Mouse (Mus musculus): ENCODE results near the gene Olfr282. TPM values are rescaled to one million over a fixed set of nuclear protein-coding genes. Genes with fewer than 3 reads are reported as not detected.
"Not testable (repeated sequence)": the region's sequence is repeated elsewhere in the genome, so short reads cannot be mapped to it uniquely, and the experiment has no call there.

The Olfr282 gene
- not detected in 2 replicates for polyA plus RNA-seq (2011; ENCODE audit: insufficient read depth, insufficient read length, low read depth, missing spikeins)

DNA sequence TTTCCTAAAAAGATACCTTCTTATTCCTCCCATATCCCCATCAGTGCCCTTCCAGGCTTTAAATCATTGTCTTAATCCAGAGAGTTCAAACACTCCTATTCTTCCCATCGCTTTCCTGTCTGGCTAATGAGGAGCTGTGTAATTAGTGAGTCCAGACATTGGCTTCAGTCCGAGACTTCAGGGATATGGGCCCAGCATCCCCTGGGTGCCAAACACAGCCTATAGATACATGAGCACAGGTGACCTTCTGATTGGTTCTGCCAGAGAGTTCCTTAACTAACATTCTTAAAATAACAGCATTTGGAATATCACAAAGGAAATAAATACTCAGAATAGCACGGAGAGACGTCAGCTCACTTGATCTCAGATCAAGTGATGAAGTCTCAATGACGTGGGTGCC, at the start of gene Olfr282:
Gene Olfr282 (plus strand): TSS at position 301 of the 400 bp plus-strand sequence.
- not testable (repeated sequence) for H3K4me1 ChIP-seq (ENCODE audit: control insufficient read depth, insufficient read depth, low read length); H3K36me3 ChIP-seq (ENCODE audit: control insufficient read depth, insufficient read depth, low read length, poor library complexity, severe bottlenecking); H3K9me3 ChIP-seq (replicated peaks; ENCODE audit: control insufficient read depth, insufficient read depth, low read length, poor library complexity, severe bottlenecking); H3K27me3 ChIP-seq (ENCODE audit: control insufficient read depth, insufficient read depth, low read length, poor library complexity, severe bottlenecking); H3K27ac ChIP-seq (ENCODE audit: insufficient read depth, low read length); H3K9ac ChIP-seq (ENCODE audit: low read depth, poor library complexity, severe bottlenecking); H3K4me3 ChIP-seq (ENCODE audit: low read depth, low read length)

DNA sequence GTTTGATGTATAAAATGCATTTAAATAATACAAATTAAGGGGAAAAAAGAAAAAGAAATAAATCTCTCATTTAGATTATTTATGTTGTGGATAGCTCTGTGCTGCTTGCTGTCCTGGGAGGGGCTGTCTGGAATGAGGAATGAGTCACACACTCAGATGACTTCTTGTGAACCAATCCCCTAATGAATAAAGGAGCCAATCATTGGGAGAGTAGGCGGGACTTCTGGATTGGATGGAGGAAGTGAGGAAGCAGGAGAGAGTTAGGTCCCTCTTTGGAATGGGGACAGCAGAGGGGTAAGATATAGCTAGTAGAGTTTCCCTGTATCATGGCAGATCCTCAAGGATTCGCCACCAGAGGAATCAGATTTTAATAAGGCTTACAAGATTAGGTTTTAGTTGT, 43.4 kb upstream of the Olfr282 start:
- Histone ChIP-seq H3K9ac (ENCODE audit: low read depth, poor library complexity, severe bottlenecking) (no peak overlapping the region), H3K4me3 (ENCODE audit: low read depth, low read length) (no peak overlapping the region), H3K36me3 (ENCODE audit: control insufficient read depth, insufficient read depth, low read length, poor library complexity, severe bottlenecking) (no peaks in the 10 kb centered on the region), H3K4me1 (ENCODE audit: control insufficient read depth, insufficient read depth, low read length) (no peaks in the 10 kb centered on the region), H3K9me3 (replicated peaks; ENCODE audit: control insufficient read depth, insufficient read depth, low read length, poor library complexity, severe bottlenecking) (no peaks in the 10 kb centered on the region), H3K27me3 (ENCODE audit: control insufficient read depth, insufficient read depth, low read length, poor library complexity, severe bottlenecking) (no peaks in the 10 kb centered on the region), H3K27ac (ENCODE audit: insufficient read depth, low read length) (peak overlapping the region; percentile 38; the same call in 1 of the 2 replicates)
- TF ChIP-seq CTCF (IDR thresholded peaks at IDR 0.05; ENCODE audit: low read depth, low read length) (no peak), POLR2A (IDR thresholded peaks at IDR 0.05; ENCODE audit: insufficient read depth, low read length) (no peak)

DNA sequence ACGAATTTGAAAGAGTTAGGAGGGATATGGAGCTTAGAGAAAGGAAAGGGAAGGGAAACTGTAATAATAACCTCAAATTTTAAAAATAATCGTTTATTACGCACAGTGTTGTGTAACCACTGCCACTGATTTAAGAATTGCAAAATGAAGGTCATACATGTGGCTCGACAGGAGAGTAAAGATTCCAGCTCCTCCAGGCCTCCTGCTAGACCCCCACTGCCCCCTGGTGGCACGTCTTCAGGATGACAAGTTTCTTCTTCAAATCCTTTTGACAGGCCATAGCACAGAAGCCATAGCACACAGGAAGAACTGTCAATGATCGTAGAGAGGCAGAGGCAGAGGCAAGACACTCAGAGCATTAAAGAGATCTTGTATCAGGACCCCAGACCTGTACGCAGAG, 41.2 kb upstream of the Olfr282 start:
- TF ChIP-seq EP300 (IDR thresholded peaks at IDR 0.05; ENCODE audit: insufficient read depth, low read depth, low read length) = no peak
- TF ChIP-seq POLR2A (IDR thresholded peaks at IDR 0.05; ENCODE audit: insufficient read depth, low read length) = no peak
- TF ChIP-seq CTCF (IDR thresholded peaks at IDR 0.05; ENCODE audit: low read depth, low read length) = peak; percentile 85
- no peaks in the 10 kb centered on the region for H3K27me3 ChIP-seq (ENCODE audit: control insufficient read depth, insufficient read depth, low read length, poor library complexity, severe bottlenecking)
- H3K4me3 ChIP-seq (ENCODE audit: low read depth, low read length) = no peak overlapping the region
- H3K27ac ChIP-seq (ENCODE audit: insufficient read depth, low read length) = no peak overlapping the region
- H3K4me1 ChIP-seq (ENCODE audit: control insufficient read depth, insufficient read depth, low read length) = no peaks in the 10 kb centered on the region
- H3K9ac ChIP-seq (ENCODE audit: low read depth, poor library complexity, severe bottlenecking) = no peak overlapping the region
- H3K36me3 ChIP-seq (ENCODE audit: control insufficient read depth, insufficient read depth, low read length, poor library complexity, severe bottlenecking) = no peaks in the 10 kb centered on the region
- H3K9me3 ChIP-seq (replicated peaks; ENCODE audit: control insufficient read depth, insufficient read depth, low read length, poor library complexity, severe bottlenecking) = no peaks in the 10 kb centered on the region

DNA sequence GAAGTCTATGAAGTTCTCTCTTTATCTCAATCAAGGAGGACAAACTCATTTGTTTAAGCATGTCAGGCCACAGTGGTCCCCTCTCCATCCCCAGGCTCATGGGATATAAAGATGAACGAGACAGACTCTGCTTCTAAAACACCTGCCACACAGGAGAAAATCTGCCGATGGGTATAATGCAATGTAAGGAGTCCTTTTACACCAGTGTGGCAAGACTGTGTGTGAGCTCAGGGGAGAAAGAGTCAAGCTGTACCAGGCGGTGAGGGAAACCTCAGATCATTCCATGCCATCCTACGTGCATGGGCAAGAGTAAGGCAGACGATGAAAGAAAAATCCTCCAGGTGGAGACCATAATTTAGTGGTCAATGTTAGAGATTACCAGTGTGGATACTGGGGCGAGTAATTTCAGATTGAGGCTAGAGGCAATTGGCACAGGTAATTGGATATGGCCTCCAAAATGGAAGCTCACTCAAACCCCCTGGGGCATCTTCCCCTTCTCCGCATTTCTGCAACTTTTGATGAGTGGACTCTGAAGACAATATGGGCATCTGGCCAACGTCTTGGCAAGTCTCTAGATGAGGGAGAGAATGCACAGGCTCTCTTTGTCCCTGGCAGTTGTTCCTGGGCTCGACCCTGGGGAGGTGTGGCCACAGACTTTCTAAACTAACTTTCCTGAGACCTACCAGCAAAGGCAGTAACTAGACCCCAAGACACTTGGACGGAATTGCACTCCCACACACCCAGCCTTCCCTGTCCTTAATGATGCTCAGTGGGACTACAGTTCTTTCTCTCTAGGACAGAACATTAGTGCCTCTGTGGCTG, 39.7 kb upstream of the Olfr282 start:
- Histone ChIP-seq H3K9ac (ENCODE audit: low read depth, poor library complexity, severe bottlenecking) (no peak overlapping the region), H3K27ac (ENCODE audit: insufficient read depth, low read length) (no peak overlapping the region), H3K27me3 (ENCODE audit: control insufficient read depth, insufficient read depth, low read length, poor library complexity, severe bottlenecking) (no peaks in the 10 kb centered on the region), H3K4me3 (ENCODE audit: low read depth, low read length) (no peak overlapping the region), H3K36me3 (ENCODE audit: control insufficient read depth, insufficient read depth, low read length, poor library complexity, severe bottlenecking) (no peaks in the 10 kb centered on the region), H3K9me3 (replicated peaks; ENCODE audit: control insufficient read depth, insufficient read depth, low read length, poor library complexity, severe bottlenecking) (0 out of 2 replicates have a peak, but pooled peaks cover 3% of the 10 kb centered on the region), H3K4me1 (ENCODE audit: control insufficient read depth, insufficient read depth, low read length) (no peaks in the 10 kb centered on the region)
- no peak for TF ChIP-seq POLR2A (IDR thresholded peaks at IDR 0.05; ENCODE audit: insufficient read depth, low read length)
- no peak for TF ChIP-seq CTCF (IDR thresholded peaks at IDR 0.05; ENCODE audit: low read depth, low read length)
- no peak for TF ChIP-seq EP300 (IDR thresholded peaks at IDR 0.05; ENCODE audit: insufficient read depth, low read depth, low read length)

DNA sequence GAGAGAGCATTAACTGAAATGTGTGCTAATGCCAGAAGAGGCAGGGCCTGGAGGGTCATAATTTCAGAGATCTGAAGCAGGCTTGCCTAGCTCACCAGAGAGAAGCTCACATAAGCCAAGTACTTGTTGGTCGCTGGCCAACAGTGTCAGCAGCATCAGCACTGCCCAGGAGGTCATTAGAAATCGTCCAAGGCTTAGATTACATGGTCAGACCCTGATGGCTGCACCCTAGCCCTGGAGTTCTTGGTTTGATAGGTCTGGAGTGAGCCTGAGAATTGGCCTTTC, 39.2 kb upstream of the Olfr282 start:
- H3K9ac ChIP-seq (ENCODE audit: low read depth, poor library complexity, severe bottlenecking) = no peak overlapping the region
- no peak overlapping the region for H3K27ac ChIP-seq (ENCODE audit: insufficient read depth, low read length)
- no peaks in the 10 kb centered on the region for H3K36me3 ChIP-seq (ENCODE audit: control insufficient read depth, insufficient read depth, low read length, poor library complexity, severe bottlenecking)
- 0 out of 2 replicates have a peak, but pooled peaks cover 3% of the 10 kb centered on the region for H3K9me3 ChIP-seq (replicated peaks; ENCODE audit: control insufficient read depth, insufficient read depth, low read length, poor library complexity, severe bottlenecking)
- no peak for TF ChIP-seq EP300 (IDR thresholded peaks at IDR 0.05; ENCODE audit: insufficient read depth, low read depth, low read length)
- no peak for TF ChIP-seq CTCF (IDR thresholded peaks at IDR 0.05; ENCODE audit: low read depth, low read length)
- no peak for TF ChIP-seq POLR2A (IDR thresholded peaks at IDR 0.05; ENCODE audit: insufficient read depth, low read length)
- H3K4me3 ChIP-seq (ENCODE audit: low read depth, low read length) = no peak overlapping the region
- no peaks in the 10 kb centered on the region for H3K4me1 ChIP-seq (ENCODE audit: control insufficient read depth, insufficient read depth, low read length)
- H3K27me3 ChIP-seq (ENCODE audit: control insufficient read depth, insufficient read depth, low read length, poor library complexity, severe bottlenecking) = no peaks in the 10 kb centered on the region

DNA sequence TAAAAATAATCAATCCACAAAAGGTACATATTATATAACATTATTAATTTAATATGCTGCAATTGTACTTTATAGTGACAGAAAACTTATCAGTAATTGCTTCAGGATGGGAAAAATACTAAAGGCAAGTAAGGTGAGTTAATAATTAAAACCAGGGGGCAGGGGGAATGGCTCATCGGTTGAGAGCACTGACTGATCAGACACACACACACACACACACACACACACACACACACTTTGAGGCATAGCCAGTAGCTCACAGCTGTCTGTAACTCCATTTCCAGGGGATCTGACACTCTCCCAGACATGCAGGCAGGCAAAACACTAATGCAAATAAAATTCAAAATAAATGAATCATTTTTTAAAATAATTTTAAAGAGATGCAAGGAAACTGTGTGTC, 33.9 kb upstream of the Olfr282 start:
- Histone ChIP-seq H3K36me3 (ENCODE audit: control insufficient read depth, insufficient read depth, low read length, poor library complexity, severe bottlenecking) (no peaks in the 10 kb centered on the region), H3K4me1 (ENCODE audit: control insufficient read depth, insufficient read depth, low read length) (no peaks in the 10 kb centered on the region), H3K9me3 (replicated peaks; ENCODE audit: control insufficient read depth, insufficient read depth, low read length, poor library complexity, severe bottlenecking) (0 out of 2 replicates have a peak, but pooled peaks cover 3% of the 10 kb centered on the region), H3K27ac (ENCODE audit: insufficient read depth, low read length) (no peak overlapping the region), H3K4me3 (ENCODE audit: low read depth, low read length) (no peak overlapping the region), H3K9ac (ENCODE audit: low read depth, poor library complexity, severe bottlenecking) (no peak overlapping the region), H3K27me3 (ENCODE audit: control insufficient read depth, insufficient read depth, low read length, poor library complexity, severe bottlenecking) (no peaks in the 10 kb centered on the region; the same call in 1 of the 2 replicates)
- TF ChIP-seq EP300 (IDR thresholded peaks at IDR 0.05; ENCODE audit: insufficient read depth, low read depth, low read length) (no peak), CTCF (IDR thresholded peaks at IDR 0.05; ENCODE audit: low read depth, low read length) (no peak), POLR2A (IDR thresholded peaks at IDR 0.05; ENCODE audit: insufficient read depth, low read length) (no peak)
